Mouse (Mus musculus) MEL (cell line): ENCODE data around the gene Flt3l.

Source experiments
- CTCF ChIP-seq, 3 experiments: IDR thresholded peaks in 2 of 3; conservative IDR thresholded peaks in 1 of 3; 2 replicates each; pipeline ENCODE4 v1.5.1; 2011 to 2012; ENCODE audit warnings: low read length in 3 of 3, low read depth in 2 of 3, mild to moderate bottlenecking in 2 of 3, improper control_type of control experiment in 1 of 3, inconsistent platforms in 1 of 3, mixed read lengths in 1 of 3, moderate library complexity in 1 of 3; ENCODE audit not compliant: control insufficient read depth in 1 of 3, insufficient read depth in 1 of 3, poor library complexity in 1 of 3, severe bottlenecking in 1 of 3
- E2F4 ChIP-seq: IDR thresholded peaks from 2 replicates; pipeline ENCODE4 v1.6.1; 2011; ENCODE audit warnings: low read depth, low read length, improper control_type of control experiment, borderline replicate concordance
- EP300 ChIP-seq, 2 experiments: IDR thresholded peaks; 2 replicates each; pipeline ENCODE4 v1.6.1; 2011; ENCODE audit warnings: improper control_type of control experiment in 2 of 2, low read length in 2 of 2, low read depth in 1 of 2, mild to moderate bottlenecking in 1 of 2
- GABPA ChIP-seq: IDR thresholded peaks from 2 replicates; pipeline ENCODE4 v1.6.1; 2012; ENCODE audit warnings: low read depth, mild to moderate bottlenecking, inconsistent platforms, low read length, improper control_type of control experiment, moderate library complexity
- GATA1 ChIP-seq: IDR thresholded peaks from 2 replicates; pipeline ENCODE4 v1.6.1; 2011; ENCODE audit warnings: low read depth, low read length, improper control_type of control experiment
- JUND ChIP-seq: IDR thresholded peaks from 2 replicates; pipeline ENCODE4 v1.6.1; 2011; ENCODE audit warnings: low read depth, mild to moderate bottlenecking, improper control_type of control experiment, low read length
- MXI1 ChIP-seq: IDR thresholded peaks from 2 replicates; pipeline ENCODE4 v1.6.1; 2011; ENCODE audit warnings: mild to moderate bottlenecking, low read depth, low read length, improper control_type of control experiment
- MYB ChIP-seq: IDR thresholded peaks from 2 replicates; pipeline ENCODE4 v1.6.1; 2011; ENCODE audit warnings: mild to moderate bottlenecking, low read depth, low read length, improper control_type of control experiment
- POLR2A ChIP-seq, 2 experiments: IDR thresholded peaks; 2 replicates each; pipeline ENCODE4 v1.6.1; 2011 to 2012; ENCODE audit warnings: low read length in 2 of 2, mild to moderate bottlenecking in 2 of 2, control low read depth in 1 of 2, improper control_type of control experiment in 1 of 2, low read depth in 1 of 2, moderate library complexity in 1 of 2; ENCODE audit not compliant: control insufficient read depth in 1 of 2, insufficient read depth in 1 of 2, poor library complexity in 1 of 2
- USF2 ChIP-seq, 2 experiments: IDR thresholded peaks; 2 replicates each; pipeline ENCODE4 v1.6.1; 2011 to 2012; ENCODE audit warnings: improper control_type of control experiment in 2 of 2, low read length in 2 of 2, borderline replicate concordance in 1 of 2, inconsistent platforms in 1 of 2, low read depth in 1 of 2, mild to moderate bottlenecking in 1 of 2; ENCODE audit not compliant: insufficient read depth in 1 of 2
- ZC3H11A ChIP-seq: IDR thresholded peaks from 2 replicates; pipeline ENCODE4 v1.6.1; 2012; ENCODE audit warnings: low read depth, mild to moderate bottlenecking, inconsistent platforms, low read length, improper control_type of control experiment

DNA sequence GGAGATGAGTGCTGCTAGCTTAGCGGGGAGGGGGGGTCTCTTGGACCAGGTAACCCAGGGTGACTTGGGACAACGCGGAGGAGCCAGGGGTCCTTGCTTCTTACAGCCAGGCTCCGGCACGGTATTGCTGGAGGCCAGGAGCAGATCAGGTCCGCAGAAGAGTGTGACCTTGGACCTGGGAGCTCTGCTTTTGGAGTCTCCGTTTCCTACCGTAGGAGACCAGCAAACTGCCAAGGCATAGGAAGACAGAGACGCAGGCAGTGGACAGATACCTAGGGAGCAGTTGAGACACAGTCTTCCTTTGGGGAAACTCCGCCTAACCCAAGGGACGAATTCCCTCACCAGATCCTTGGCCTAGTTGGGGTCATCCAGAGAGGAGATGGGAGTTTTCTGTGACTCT is 29.5 kb upstream of the Flt3l start:
- TF ChIP-seq EP300 (IDR thresholded peaks at IDR 0.05; ENCODE audit: low read depth in 1 of 2, low read length in 2 of 2) (no peak), CTCF (IDR thresholded peaks at IDR 0.05 in 2 of 3, conservative IDR thresholded peaks at IDR 0.05 in 1 of 3; ENCODE audit: control insufficient read depth in 1 of 3, insufficient read depth in 1 of 3, low read depth in 2 of 3, low read length in 3 of 3, poor library complexity in 1 of 3, severe bottlenecking in 1 of 3) (no peak), MYB (no peak), POLR2A (IDR thresholded peaks at IDR 0.05; ENCODE audit: control insufficient read depth in 1 of 2, insufficient read depth in 1 of 2, low read depth in 1 of 2, low read length in 2 of 2, poor library complexity in 1 of 2) (no peak), ZC3H11A (no peak), GABPA (no peak), MXI1 (no peak), GATA1 (no peak), USF2 (IDR thresholded peaks at IDR 0.05; ENCODE audit: borderline replicate concordance in 1 of 2, insufficient read depth in 1 of 2, low read depth in 1 of 2, low read length in 2 of 2) (no peak), JUND (no peak), E2F4 (no peak)
